Mouse (Mus musculus) megakaryocyte, embryonic 14.5 days (primary cell): Measurements from ENCODE around the gene Oaz1. TPM values are rescaled to one million over a fixed set of nuclear protein-coding genes. Genes with fewer than 3 reads are reported as not detected.

Experiments used
- H3K27me3 ChIP-seq: replicated peaks from 2 replicates; pipeline ENCODE3; 2012; ENCODE audit warnings: inconsistent platforms
- H3K36me3 ChIP-seq: replicated peaks from 2 replicates; pipeline ENCODE3; 2012; ENCODE audit warnings: low read length, inconsistent platforms, mixed read lengths
- H3K4me1 ChIP-seq: 2 replicates; pipeline ENCODE4 v1.6.1; 2012; ENCODE audit warnings: inconsistent platforms
- H3K4me3 ChIP-seq: replicated peaks from 2 replicates; pipeline ENCODE3; 2012; ENCODE audit warnings: moderate library complexity, mild to moderate bottlenecking, inconsistent platforms
- H3K9me3 ChIP-seq: 2 replicates; pipeline ENCODE4 v1.6.1; 2012; ENCODE audit warnings: inconsistent platforms
- FLI1 ChIP-seq: IDR thresholded peaks from 2 replicates; pipeline ENCODE4 v1.6.1; 2012; ENCODE audit warnings: low read length, inconsistent platforms, mixed read lengths
- GATA1 ChIP-seq: IDR thresholded peaks from 3 replicates; pipeline ENCODE4 v1.6.1; 2012; ENCODE audit warnings: mixed read lengths, low read length, inconsistent platforms, borderline replicate concordance
- polyA plus RNA-seq: library from polyadenylated mRNA; stranded (reverse); fragments of >175 nt; gene quantifications from 2 replicates; pipeline ENCODE4 v1.2.3, GENCODE M21; 2012; ENCODE audit warnings: low replicate concordance; ENCODE audit not compliant: insufficient read depth

Oaz1 gene
- polyA plus RNA-seq, 1 experiment = 5,289 TPM

GRCm38 (mm10) chr10:80802204-80802912 lies 24.1 kb upstream of the Oaz1 start:
- Histone ChIP-seq H3K36me3 (peaks cover 74% of the 10 kb centered on the region), H3K27me3 (no peaks in the 10 kb centered on the region), H3K9me3 (no peaks in the 10 kb centered on the region), H3K4me1 (peaks cover 49% of the 10 kb centered on the region), H3K4me3 (no peak overlapping the region)
- TF ChIP-seq GATA1 (no peak), FLI1 (no peak)

GRCm38 (mm10) chr10:80802996-80803395 lies 23.5 kb upstream of the Oaz1 start:
- H3K9me3 ChIP-seq = no peaks in the 10 kb centered on the region
- peaks cover under 1% of the 10 kb centered on the region for H3K27me3 ChIP-seq
- H3K36me3 ChIP-seq = peaks cover 74% of the 10 kb centered on the region
- TF ChIP-seq FLI1 = no peak
- no peak for TF ChIP-seq GATA1
- peaks cover 54% of the 10 kb centered on the region for H3K4me1 ChIP-seq
- H3K4me3 ChIP-seq = no peak overlapping the region

GRCm38 (mm10) chr10:80804340-80804739 lies 22.1 kb upstream of the Oaz1 start:
- no peak for TF ChIP-seq FLI1
- TF ChIP-seq GATA1 = no peak
- H3K9me3 ChIP-seq = no peaks in the 10 kb centered on the region
- no peak overlapping the region for H3K4me3 ChIP-seq
- H3K36me3 ChIP-seq = peaks cover 74% of the 10 kb centered on the region
- H3K4me1 ChIP-seq = peaks cover 63% of the 10 kb centered on the region
- H3K27me3 ChIP-seq = peaks cover 14% of the 10 kb centered on the region

- H3K4me1 ChIP-seq = peaks cover 61% of the 10 kb centered on the region
- H3K36me3 ChIP-seq = peaks cover 73% of the 10 kb centered on the region
These were observed 21.5 kb upstream of the Oaz1 start, which contains the start of gene Amh for GRCm38 (mm10) chr10:80804916-80805315. Gene Amh, plus strand, starts transcription at chr10:80805243.

GRCm38 (mm10) chr10:80805322-80805721 lies 21.1 kb upstream of the Oaz1 start:
- Histone ChIP-seq H3K4me3 (no peak overlapping the region), H3K9me3 (no peaks in the 10 kb centered on the region), H3K4me1 (peaks cover 61% of the 10 kb centered on the region), H3K36me3 (peaks cover 69% of the 10 kb centered on the region), H3K27me3 (peaks cover 23% of the 10 kb centered on the region)
- TF ChIP-seq FLI1 = no peak
- no peak for TF ChIP-seq GATA1

More at GRCm38 (mm10) chr10:80804916-80805315, 21.5 kb upstream of the Oaz1 start, which contains the start of gene Amh:
- no peaks in the 10 kb centered on the region for H3K9me3 ChIP-seq
- no peak within 1 kb of the TSS for H3K4me3 ChIP-seq
- no peak for TF ChIP-seq FLI1
- no peak for TF ChIP-seq GATA1
- peaks cover 19% of the 10 kb centered on the region for H3K27me3 ChIP-seq

- Histone ChIP-seq H3K36me3 (peaks cover 63% of the 10 kb centered on the region), H3K27me3 (peaks cover 27% of the 10 kb centered on the region), H3K4me1 (peaks cover 60% of the 10 kb centered on the region), H3K4me3 (no peak overlapping the region), H3K9me3 (no peaks in the 10 kb centered on the region)
- TF ChIP-seq GATA1 (no peak), FLI1 (no peak)
These were observed 20.5 kb upstream of the Oaz1 start for GRCm38 (mm10) chr10:80805925-80806324.

- TF ChIP-seq FLI1 = no peak
- TF ChIP-seq GATA1 = no peak
- Histone ChIP-seq H3K27me3 (peaks cover 29% of the 10 kb centered on the region), H3K9me3 (no peaks in the 10 kb centered on the region), H3K4me1 (peaks cover 56% of the 10 kb centered on the region), H3K4me3 (peak overlapping the region; percentile 90), H3K36me3 (peaks cover 57% of the 10 kb centered on the region)
These were observed 20.0 kb upstream of the Oaz1 start for GRCm38 (mm10) chr10:80806341-80807056.

GRCm38 (mm10) chr10:80807057-80807627 lies 19.3 kb upstream of the Oaz1 start:
- H3K4me1 ChIP-seq = peaks cover 56% of the 10 kb centered on the region
- TF ChIP-seq GATA1 = no peak
- no peak for TF ChIP-seq FLI1
- peak overlapping the region; percentile 90 for H3K4me3 ChIP-seq

GRCm38 (mm10) chr10:80808099-80808984 lies 18.1 kb upstream of the Oaz1 start:
- TF ChIP-seq FLI1 = no peak
- Histone ChIP-seq H3K4me3 (peak overlapping the region; percentile 64), H3K36me3 (peaks cover 39% of the 10 kb centered on the region), H3K9me3 (no peaks in the 10 kb centered on the region), H3K27me3 (peaks cover 43% of the 10 kb centered on the region), H3K4me1 (peaks cover 65% of the 10 kb centered on the region)

More at GRCm38 (mm10) chr10:80807057-80807627, 19.3 kb upstream of the Oaz1 start:
- Histone ChIP-seq H3K9me3 (no peaks in the 10 kb centered on the region), H3K27me3 (peaks cover 33% of the 10 kb centered on the region), H3K36me3 (peaks cover 51% of the 10 kb centered on the region)
